Mouse (Mus musculus) intestine, embryonic 16.5 days (tissue): Measurements from ENCODE around the gene Cdk14. TPM values are rescaled to one million over a fixed set of nuclear protein-coding genes. Genes with fewer than 3 reads are reported as not detected.

Source experiments
- ATAC-seq: fragments of 200-750 bp; cut with Nextera tagmentation; 2 replicates; pipeline ENCODE4 v1.8.0; 2017; ENCODE audit warnings: moderate TSS enrichment, moderate library complexity
- H3K27ac ChIP-seq: fragments of 300-500 bp; sonication (generic); 2 replicates; pipeline ENCODE4 v1.5.1; 2014; ENCODE audit warnings: mild to moderate bottlenecking, low read length
- H3K27me3 ChIP-seq: fragments of 300-500 bp; sonication (generic); replicated peaks from 2 replicates; pipeline ENCODE4 v1.6.1; 2014; ENCODE audit warnings: low read length, control low read depth, mixed read lengths; ENCODE audit not compliant: control insufficient read depth, insufficient read depth
- H3K36me3 ChIP-seq: fragments of 300-500 bp; sonication (generic); 2 replicates; pipeline ENCODE4 v1.6.1; 2014; ENCODE audit warnings: low read length, control low read depth; ENCODE audit not compliant: control insufficient read depth, insufficient read depth
- H3K4me1 ChIP-seq: fragments of 300-500 bp; sonication (generic); 2 replicates; pipeline ENCODE4 v1.6.1; 2014; ENCODE audit warnings: low read length, control low read depth, mixed read lengths; ENCODE audit not compliant: control insufficient read depth, insufficient read depth
- H3K4me2 ChIP-seq: fragments of 300-500 bp; sonication (generic); 2 replicates; pipeline ENCODE4 v1.6.1; 2014; ENCODE audit warnings: low read depth, low read length, control low read depth
- H3K4me3 ChIP-seq: fragments of 300-500 bp; sonication (generic); 2 replicates; pipeline ENCODE4 v1.5.1; 2014; ENCODE audit warnings: mild to moderate bottlenecking, low read length
- H3K9ac ChIP-seq: fragments of 300-500 bp; sonication (generic); 2 replicates; pipeline ENCODE4 v1.6.1; 2014; ENCODE audit warnings: low read depth, low read length
- H3K9me3 ChIP-seq: fragments of 300-500 bp; sonication (generic); 2 replicates; pipeline ENCODE4 v1.6.1; 2016; ENCODE audit warnings: low read length, control low read depth; ENCODE audit not compliant: control insufficient read depth
- whole genome bisulfite sequencing: fragments of 180-500 bp; shearing (Covaris S2); extraction: QIAGEN DNeasy Blood & Tissue Kit; methylation state at CpG from one replicate; pipeline ENCODE4 v1.1.7; 2014; 5-methylcytosine and 5-hydroxymethylcytosine counted together
- polyA plus RNA-seq: library from polyadenylated mRNA; unstranded; fragments of >200 nt; fragmentation: Nextera tagmentation; extraction: Ambion mirVana; gene quantifications from 2 replicates; pipeline ENCODE4 v1.2.1, GENCODE M21; 2015

The Cdk14 gene
- polyA plus RNA-seq, 1 experiment from 2014 or later, result 8.9 TPM

DNA sequence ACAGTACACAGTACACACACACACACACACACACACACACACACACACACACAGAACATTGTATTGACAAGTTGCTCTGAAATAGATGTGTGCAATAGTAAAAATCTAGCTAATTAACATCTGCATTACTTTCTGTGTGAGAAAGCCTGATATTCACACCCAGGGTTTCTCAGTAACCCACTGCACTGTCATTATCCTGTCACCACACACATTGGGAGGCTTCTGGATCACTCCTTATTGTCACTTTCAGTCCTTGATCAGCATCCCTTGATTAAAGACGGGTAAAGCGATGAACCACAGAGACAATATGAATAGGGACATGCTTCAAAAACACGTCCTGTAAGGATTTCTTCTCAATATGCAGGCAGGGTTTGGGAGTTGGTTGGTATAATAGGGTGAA, 401.2 kb downstream of the Cdk14 start:
- Histone ChIP-seq H3K4me1 (no peaks in the 10 kb centered on the region), H3K27ac (no peak overlapping the region), H3K36me3 (no peaks in the 10 kb centered on the region), H3K27me3 (no peaks in the 10 kb centered on the region), H3K9me3 (no peaks in the 10 kb centered on the region), H3K9ac (no peak overlapping the region), H3K4me2 (no peak overlapping the region), H3K4me3 (no peak overlapping the region)
- WGBS, result 85% methylated on average over 3 of the region's 3 CpGs
- no peak for ATAC-seq

GRCm38 (mm10) chr5:5018242-5018641, 401.9 kb downstream of the Cdk14 start:
- Histone ChIP-seq H3K4me3 (no peak overlapping the region), H3K27me3 (no peaks in the 10 kb centered on the region), H3K4me1 (no peaks in the 10 kb centered on the region), H3K9ac (no peak overlapping the region), H3K36me3 (no peaks in the 10 kb centered on the region), H3K4me2 (no peak overlapping the region), H3K9me3 (no peaks in the 10 kb centered on the region), H3K27ac (no peak overlapping the region)
- no peak for ATAC-seq
- 76% methylated on average over 2 of the region's 2 CpGs for WGBS

GRCm38 (mm10) chr5:5013783-5014182, 406.3 kb downstream of the Cdk14 start:
- H3K27me3 ChIP-seq, result no peaks in the 10 kb centered on the region
- H3K9ac ChIP-seq, result no peak overlapping the region
- no peaks in the 10 kb centered on the region for H3K36me3 ChIP-seq
- no peaks in the 10 kb centered on the region for H3K9me3 ChIP-seq
- no peak overlapping the region for H3K27ac ChIP-seq
- 91% methylated on average over 3 of the region's 3 CpGs for WGBS
- no peak overlapping the region for H3K4me2 ChIP-seq
- no peak for ATAC-seq
- H3K4me3 ChIP-seq, result no peak overlapping the region
- no peaks in the 10 kb centered on the region for H3K4me1 ChIP-seq

GRCm38 (mm10) chr5:5012521-5013346, 407.4 kb downstream of the Cdk14 start:
- ATAC-seq, result no peak

GRCm38 (mm10) chr5:5008153-5008745, 411.9 kb downstream of the Cdk14 start:
- Histone ChIP-seq H3K27me3 (no peaks in the 10 kb centered on the region), H3K9ac (no peak overlapping the region), H3K9me3 (no peaks in the 10 kb centered on the region), H3K4me2 (no peak overlapping the region), H3K36me3 (no peaks in the 10 kb centered on the region), H3K27ac (no peak overlapping the region), H3K4me3 (no peak overlapping the region), H3K4me1 (no peaks in the 10 kb centered on the region)
- WGBS, result 86% methylated on average over 4 of the region's 4 CpGs
- ATAC-seq, result no peak

More at GRCm38 (mm10) chr5:5012521-5013346, 407.4 kb downstream of the Cdk14 start:
- Histone ChIP-seq H3K4me2 (no peak overlapping the region), H3K36me3 (no peaks in the 10 kb centered on the region), H3K27me3 (no peaks in the 10 kb centered on the region), H3K9ac (no peak overlapping the region), H3K4me1 (no peaks in the 10 kb centered on the region), H3K9me3 (no peaks in the 10 kb centered on the region), H3K27ac (no peak overlapping the region), H3K4me3 (no peak overlapping the region)
- WGBS, result 81% methylated on average over 7 of the region's 7 CpGs

DNA sequence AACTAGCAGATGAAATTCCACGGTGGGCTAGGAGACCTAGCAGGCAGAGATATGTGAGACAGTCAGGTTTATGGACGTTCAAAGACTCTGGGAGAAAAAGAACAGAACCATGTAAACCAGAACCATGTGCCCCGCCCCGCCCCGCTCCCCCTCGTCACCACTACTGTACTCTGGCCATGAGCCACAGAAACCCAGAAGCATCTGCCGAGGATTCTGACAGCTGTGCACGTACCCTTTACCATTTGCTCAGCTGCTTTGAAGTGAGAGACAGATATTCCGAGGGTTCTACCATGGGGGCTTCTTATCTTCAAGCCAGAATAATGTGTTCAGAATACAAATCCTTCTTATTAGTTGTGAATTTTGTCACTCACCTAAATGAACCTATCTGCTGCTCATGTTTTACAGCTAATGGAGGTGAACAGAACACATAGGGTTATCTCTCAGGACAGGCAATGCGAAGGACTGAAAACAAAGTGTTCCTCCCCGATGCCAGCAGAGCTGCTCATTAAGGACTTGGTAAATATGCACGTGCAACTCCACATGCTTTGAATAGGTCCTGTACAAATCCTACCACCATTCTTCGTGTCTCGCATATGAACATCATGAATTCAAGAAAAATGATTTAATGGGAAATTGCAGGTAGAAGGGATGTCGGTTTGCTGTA, 412.5 kb downstream of the Cdk14 start:
- H3K4me2 ChIP-seq, result no peak overlapping the region
- H3K27me3 ChIP-seq, result no peaks in the 10 kb centered on the region
- H3K27ac ChIP-seq, result no peak overlapping the region
- H3K9ac ChIP-seq, result no peak overlapping the region
- no peak for ATAC-seq
- no peaks in the 10 kb centered on the region for H3K9me3 ChIP-seq
- H3K4me3 ChIP-seq, result no peak overlapping the region
- H3K4me1 ChIP-seq, result no peaks in the 10 kb centered on the region
- WGBS, result 79% methylated on average over 15 of the region's 15 CpGs
- H3K36me3 ChIP-seq, result no peaks in the 10 kb centered on the region

GRCm38 (mm10) chr5:5005633-5006032, 414.5 kb downstream of the Cdk14 start:
- Histone ChIP-seq H3K36me3 (no peaks in the 10 kb centered on the region), H3K9me3 (no peaks in the 10 kb centered on the region), H3K4me2 (no peak overlapping the region), H3K27me3 (no peaks in the 10 kb centered on the region), H3K4me1 (no peaks in the 10 kb centered on the region), H3K27ac (no peak overlapping the region), H3K4me3 (no peak overlapping the region), H3K9ac (no peak overlapping the region)
- WGBS, result 74% methylated on average over 1 of the region's 1 CpGs
- ATAC-seq, result no peak

DNA sequence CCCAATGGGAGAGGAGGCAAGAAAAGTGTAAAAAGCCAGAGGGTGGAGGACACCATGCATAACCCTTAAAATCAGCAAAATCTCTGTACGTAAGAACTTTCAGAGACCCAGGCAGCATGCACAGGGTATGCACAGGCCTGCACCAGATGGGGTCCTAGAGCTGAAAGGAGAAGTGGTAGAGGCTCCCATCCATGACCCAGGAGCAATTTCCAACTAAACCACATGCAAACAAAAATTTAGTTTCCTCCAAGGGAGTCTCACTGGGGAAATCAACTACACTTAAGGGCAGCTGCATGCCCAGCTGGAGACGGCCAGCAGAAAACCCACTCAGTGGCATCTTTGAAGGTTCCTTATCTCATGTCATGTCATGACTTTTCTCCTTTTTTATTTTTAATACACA, 415.4 kb downstream of the Cdk14 start:
- Histone ChIP-seq H3K36me3 (no peaks in the 10 kb centered on the region), H3K4me1 (no peaks in the 10 kb centered on the region), H3K9ac (no peak overlapping the region), H3K27ac (no peak overlapping the region), H3K4me3 (no peak overlapping the region), H3K9me3 (no peaks in the 10 kb centered on the region), H3K27me3 (no peaks in the 10 kb centered on the region), H3K4me2 (no peak overlapping the region)
- WGBS, result 100% methylated on average over 2 of the region's 2 CpGs
- ATAC-seq, result no peak

GRCm38 (mm10) chr5:4993192-4993601, 426.9 kb downstream of the Cdk14 start:
- Histone ChIP-seq H3K4me3 (no peak overlapping the region), H3K27ac (no peak overlapping the region), H3K4me1 (no peaks in the 10 kb centered on the region), H3K9ac (no peak overlapping the region), H3K27me3 (no peaks in the 10 kb centered on the region), H3K36me3 (no peaks in the 10 kb centered on the region), H3K4me2 (no peak overlapping the region), H3K9me3 (no peaks in the 10 kb centered on the region)
- ATAC-seq, result no peak
- WGBS, result 85% methylated on average over 4 of the region's 4 CpGs
